8 mouse cellular contexts compared by ENCODE assay signal in the genomic region with DNA sequence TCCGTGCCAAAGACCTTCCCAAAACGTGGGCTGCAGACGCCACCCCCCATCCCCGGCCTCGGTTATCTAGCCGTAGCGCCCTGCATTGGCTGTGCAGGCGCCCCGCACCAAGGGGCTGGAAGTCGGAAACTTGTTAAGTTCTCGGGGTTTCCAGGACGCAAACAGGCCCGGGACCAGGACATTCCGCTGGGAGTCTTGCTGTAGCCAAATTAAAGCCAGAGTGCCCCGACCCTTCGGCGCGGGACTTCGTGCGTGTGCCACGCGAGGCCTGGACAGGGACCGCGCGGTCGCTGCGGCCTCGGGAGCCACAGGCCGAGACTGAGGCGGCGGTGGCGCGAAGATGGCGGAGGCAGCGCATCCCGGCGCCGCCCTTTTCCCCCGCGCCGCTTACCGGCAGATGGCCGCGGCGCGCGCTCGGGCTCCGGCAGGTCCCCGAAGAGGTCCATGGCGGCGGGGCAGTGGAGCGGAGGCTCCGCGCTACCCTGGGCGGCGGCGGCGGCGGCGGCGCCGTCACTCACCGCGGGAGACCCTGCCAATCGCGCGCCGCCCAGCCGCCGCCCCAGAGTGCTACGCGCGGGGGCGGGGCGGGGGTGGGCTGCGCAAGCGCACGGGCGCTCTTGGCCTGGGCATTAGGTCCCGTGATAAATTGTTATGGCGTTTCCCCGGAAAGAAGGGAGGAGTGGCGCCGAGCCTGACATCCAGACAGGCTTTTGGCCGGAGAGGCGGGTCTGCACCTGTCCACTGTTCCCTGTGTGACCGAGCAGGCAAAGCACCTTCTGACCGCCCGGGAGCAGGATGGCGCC. TPM values are rescaled to one million over a fixed set of nuclear protein-coding genes. Genes with fewer than 3 reads are reported as not detected.
DNase-seq lines count a peak whose midpoint lies in the region; ATAC-seq lines count a peak whose summit lies in the region.

Gene Ilkap (minus strand): TSS at position 556 of the 803 bp plus-strand sequence.

- peaks cover 12% of the 10 kb centered on the region; the same call in 1 of the 2 replicates for H3K36me3 ChIP-seq in embryonic facial prominence, embryonic 12.5 days
- peaks cover 8% of the 10 kb centered on the region; the same call in 1 of the 2 replicates for H3K36me3 ChIP-seq in limb, embryonic 15.5 days

- H3K9ac ChIP-seq in embryonic facial prominence, embryonic 12.5 days, result peak within 1 kb of the TSS; percentile 94
- H3K9ac ChIP-seq in limb, embryonic 15.5 days, result peak within 1 kb of the TSS; percentile 97

- peak within 1 kb of the TSS; percentile 92 for H3K4me3 ChIP-seq in embryonic facial prominence, embryonic 12.5 days
- H3K4me3 ChIP-seq in limb, embryonic 15.5 days, result peak within 1 kb of the TSS; percentile 89

- no peaks in the 10 kb centered on the region for H3K27me3 ChIP-seq in embryonic facial prominence, embryonic 12.5 days
- no peaks in the 10 kb centered on the region for H3K27me3 ChIP-seq in limb, embryonic 15.5 days

- peak within 1 kb of the TSS; percentile 90 for H3K27ac ChIP-seq in embryonic facial prominence, embryonic 12.5 days
- peak within 1 kb of the TSS; percentile 90 for H3K27ac ChIP-seq in limb, embryonic 15.5 days

- peak; percentile 92 for ATAC-seq in embryonic facial prominence, embryonic 12.5 days (ENCODE audit: insufficient number of reproducible peaks, insufficient read depth, low FRiP score, low TSS enrichment)
- peak; percentile 92 for ATAC-seq in limb, embryonic 15.5 days (ENCODE audit: insufficient number of reproducible peaks, low FRiP score, low TSS enrichment, low read depth)

- under 1% methylated on average over 87 of the region's 91 CpGs for WGBS in embryonic facial prominence, embryonic 12.5 days
- WGBS in limb, embryonic 15.5 days, result 0% methylated on average over 67 of the region's 91 CpGs

- H3K9me3 ChIP-seq in embryonic facial prominence, embryonic 12.5 days, result no peaks in the 10 kb centered on the region
- H3K9me3 ChIP-seq in limb, embryonic 15.5 days, result no peaks in the 10 kb centered on the region

- H3K4me2 ChIP-seq in embryonic facial prominence, embryonic 12.5 days (replicated peaks), result peak within 1 kb of the TSS; percentile 94
- peak within 1 kb of the TSS; percentile 69 for H3K4me2 ChIP-seq in limb, embryonic 15.5 days

- DNase-seq in 3T3-L1 (ENCODE audit: low read depth, low spot score), result peak; percentile 84
- peak; percentile 86 for DNase-seq in adrenal gland, postnatal 25 days
- peak; percentile 89 to 91 for DNase-seq in heart, adult 18-20 months
- DNase-seq in kidney, adult 8-10 months, result peak; percentile 82
- DNase-seq in monocyte, adult 2 months (ENCODE audit: low read depth in 1 of 2, low spot score in 2 of 2), result peak; percentile 24 to 59
- DNase-seq in spleen, postnatal 36 days (ENCODE audit: low spot score in 2 of 2), result peak; percentile 79 to 84

- H3K4me1 ChIP-seq in embryonic facial prominence, embryonic 12.5 days, result peaks cover 15% of the 10 kb centered on the region
- peaks cover 18% of the 10 kb centered on the region for H3K4me1 ChIP-seq in limb, embryonic 15.5 days

RNA-seq across cellular contexts. Expression of gene Ilkap, which starts in this region (rescaled TPM):
- total RNA-seq in adrenal gland, postnatal 25 days (2021), result 108 and 115 TPM in 2 replicates
- 171 and 174 TPM in 2 replicates for polyA plus RNA-seq in embryonic facial prominence, embryonic 12.5 days (2016; fragmentation: Nextera tagmentation; extraction: Ambion mirVana)
- total RNA-seq in heart, adult 18-20 months (2021), result 10 to 100 TPM; 46.9 to 51.0 TPM
- polyA plus RNA-seq in limb, embryonic 15.5 days (2015; fragmentation: Nextera tagmentation; extraction: Ambion mirVana), result 143 and 155 TPM in 2 replicates

Comparison
In these comparisons a context has a peak if more than half of its experiments do, and no peak if none do; other contexts are left out.
1. Peak in every context shown above with its lines: DNase-seq, ATAC-seq, H3K4me3 ChIP-seq and H3K27ac ChIP-seq.